Mouse (Mus musculus) thymus, adult 18-20 months (tissue): ENCODE results near the gene Prex1.

Experiments used
- DNase-seq, 2 experiments: peaks; one replicate each; pipeline ENCODE4 v3.0.0; 2022; ENCODE audit warnings: mixed read lengths in 2 of 2

Prex1 gene

GRCm38 (mm10) chr2:166658380-166658779 lies 55.3 kb downstream of the Prex1 start:
- DNase-seq = no peak

GRCm38 (mm10) chr2:166657451-166658011 lies 56.1 kb downstream of the Prex1 start:
- DNase-seq = no peak

GRCm38 (mm10) chr2:166656630-166657029 lies 57.0 kb downstream of the Prex1 start:
- peak in 1 of 2 experiments; percentile 69 for DNase-seq

- DNase-seq = peak; percentile 44 to 68
Measured at GRCm38 (mm10) chr2:166655727-166656520, 57.7 kb downstream of the Prex1 start.

DNA sequence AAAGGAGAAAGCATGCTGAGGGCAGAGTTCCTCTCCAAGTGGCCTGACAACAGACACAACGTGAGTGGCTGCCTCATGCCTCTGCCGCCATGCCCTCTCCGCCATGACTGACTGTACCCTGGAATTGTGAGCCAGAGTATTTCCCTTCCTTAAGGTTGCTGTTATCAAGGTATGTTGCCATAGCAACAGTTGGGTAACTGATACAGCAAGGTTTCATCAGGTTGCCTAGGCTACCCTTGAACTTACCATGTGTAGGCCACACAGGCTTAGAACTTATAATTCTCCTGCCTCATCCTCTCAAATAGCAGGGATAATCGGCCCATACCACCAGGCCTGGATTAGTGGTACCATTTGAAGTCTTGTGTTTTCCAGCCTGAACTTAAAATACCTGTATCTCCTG lies 58.3 kb downstream of the Prex1 start:
- DNase-seq = no peak

GRCm38 (mm10) chr2:166654875-166655274 lies 58.8 kb downstream of the Prex1 start:
- no peak for DNase-seq

DNA sequence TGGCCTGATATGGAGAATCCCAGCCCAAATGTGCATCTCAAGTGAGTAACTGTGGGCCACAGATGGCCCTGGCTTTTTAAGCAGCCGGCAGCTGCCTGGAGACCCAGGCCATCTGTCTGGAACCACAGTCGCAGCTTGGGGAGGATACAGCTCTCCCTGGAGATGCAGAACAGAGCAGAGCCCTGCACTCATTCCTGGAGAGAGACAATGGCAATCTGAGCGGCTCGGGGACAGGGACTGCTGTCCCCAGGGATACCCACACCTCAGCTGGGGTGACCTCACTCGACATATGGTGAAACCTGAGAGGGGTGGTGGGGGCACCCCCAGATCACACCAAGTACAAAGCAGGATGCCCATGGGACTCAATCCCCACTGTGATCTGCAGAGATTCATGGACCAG lies 60.1 kb downstream of the Prex1 start:
- no peak for DNase-seq

GRCm38 (mm10) chr2:166652672-166653071 lies 61.0 kb downstream of the Prex1 start:
- no peak for DNase-seq

GRCm38 (mm10) chr2:166651317-166652030 lies 62.2 kb downstream of the Prex1 start:
- DNase-seq = no peak

DNA sequence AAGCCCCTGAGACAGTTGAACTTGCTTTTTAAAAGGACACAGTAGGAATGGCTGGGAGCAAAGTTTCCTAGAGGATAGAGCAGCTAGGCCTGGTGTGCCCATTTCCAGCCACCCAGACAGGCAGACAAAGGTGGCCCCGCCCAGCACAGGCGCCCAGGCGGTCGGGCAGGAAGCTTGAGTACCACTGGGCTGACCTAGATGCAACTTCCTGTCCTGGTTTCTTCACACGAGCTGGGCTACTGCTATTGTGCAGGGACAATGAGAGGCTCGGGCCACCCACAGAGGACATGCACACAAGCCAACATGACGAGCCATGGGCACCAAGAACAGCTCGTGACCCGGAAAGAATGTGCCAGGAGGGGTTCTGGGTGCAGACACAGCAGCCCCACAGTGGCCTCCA lies 63.2 kb downstream of the Prex1 start:
- peak; percentile 67 to 78 for DNase-seq

DNA sequence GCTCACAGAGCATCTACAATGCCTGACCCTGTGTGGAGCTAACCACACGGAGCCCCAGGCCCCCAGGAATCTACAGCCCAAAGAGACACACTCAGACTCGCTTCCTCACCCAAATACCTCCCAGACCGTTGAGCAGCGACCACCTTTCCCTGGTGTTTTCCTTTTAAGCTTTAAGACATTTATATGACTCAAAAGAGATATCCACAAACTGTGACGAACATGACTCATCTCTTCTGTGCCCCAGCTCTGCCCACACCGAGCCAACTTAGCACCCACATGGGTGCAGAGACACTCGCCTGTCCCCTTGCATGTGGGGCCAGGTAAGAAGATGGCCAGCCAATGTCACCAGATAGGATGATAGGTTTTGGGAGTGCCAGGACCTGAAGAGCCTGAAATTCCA lies 66.4 kb downstream of the Prex1 start:
- no peak for DNase-seq

- DNase-seq = no peak
Measured at GRCm38 (mm10) chr2:166646434-166647088, 67.1 kb downstream of the Prex1 start.

GRCm38 (mm10) chr2:166644816-166645215 lies 68.8 kb downstream of the Prex1 start:
- no peak for DNase-seq

DNA sequence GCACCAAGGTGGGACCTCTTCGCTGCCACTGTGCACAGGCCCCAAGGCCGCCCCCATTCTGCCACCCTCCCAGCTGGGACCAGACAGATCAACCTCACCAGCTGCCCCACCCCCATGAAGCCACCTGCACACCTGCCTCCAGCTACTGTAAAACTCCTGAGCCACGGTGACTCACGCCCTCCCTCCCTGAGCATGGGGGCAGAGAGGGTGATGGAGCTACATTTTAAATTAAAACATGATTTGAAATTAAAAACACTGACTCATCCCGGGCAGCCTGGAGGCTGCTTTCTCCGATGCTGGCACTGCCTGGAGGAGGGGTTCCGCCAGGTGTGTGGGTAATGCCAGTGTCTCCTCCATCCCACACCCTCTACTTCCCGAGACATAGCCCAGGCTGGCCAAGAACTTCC lies 71.0 kb downstream of the Prex1 start:
- peak in 1 of 2 experiments; percentile 75 for DNase-seq

GRCm38 (mm10) chr2:166639750-166640149 lies 73.9 kb downstream of the Prex1 start:
- no peak for DNase-seq

GRCm38 (mm10) chr2:166638947-166639641 lies 74.5 kb downstream of the Prex1 start:
- no peak for DNase-seq

DNA sequence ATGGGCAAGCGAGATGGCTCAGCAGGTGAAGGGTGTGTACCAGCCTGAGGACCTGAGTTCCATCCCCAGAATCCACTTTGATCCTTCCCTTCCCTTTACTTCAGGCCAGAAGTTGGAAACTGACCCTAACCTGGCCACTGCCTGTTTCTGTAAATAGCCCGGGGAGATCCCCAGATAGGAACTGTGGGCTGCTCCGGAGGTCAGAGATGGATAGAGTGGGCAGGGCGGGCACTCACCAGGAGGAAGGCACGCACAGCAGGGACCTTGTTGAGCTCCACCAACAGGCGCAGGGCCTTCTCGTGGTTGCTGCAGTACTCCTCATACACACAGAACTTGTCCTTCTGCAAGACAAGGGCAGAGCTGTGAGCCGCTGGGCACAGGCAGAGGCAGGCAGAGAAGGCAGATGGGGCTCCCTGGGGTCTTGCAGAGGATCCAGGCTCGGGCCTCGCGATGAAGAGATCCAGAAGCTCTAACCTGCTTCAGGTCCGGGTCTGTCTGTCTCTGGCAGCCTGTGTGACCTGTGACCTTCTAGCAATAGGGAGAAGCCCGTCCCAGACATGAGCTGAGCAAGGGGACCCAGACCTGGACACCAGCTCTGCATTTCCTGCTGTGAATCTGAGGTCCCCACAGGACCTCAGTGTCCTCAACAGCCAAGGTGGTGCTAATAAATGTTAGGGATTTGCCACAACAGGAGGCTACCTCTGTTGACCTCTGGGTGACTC lies 75.4 kb downstream of the Prex1 start:
- no peak for DNase-seq

GRCm38 (mm10) chr2:166637673-166637990 lies 76.0 kb downstream of the Prex1 start:
- no peak for DNase-seq

DNA sequence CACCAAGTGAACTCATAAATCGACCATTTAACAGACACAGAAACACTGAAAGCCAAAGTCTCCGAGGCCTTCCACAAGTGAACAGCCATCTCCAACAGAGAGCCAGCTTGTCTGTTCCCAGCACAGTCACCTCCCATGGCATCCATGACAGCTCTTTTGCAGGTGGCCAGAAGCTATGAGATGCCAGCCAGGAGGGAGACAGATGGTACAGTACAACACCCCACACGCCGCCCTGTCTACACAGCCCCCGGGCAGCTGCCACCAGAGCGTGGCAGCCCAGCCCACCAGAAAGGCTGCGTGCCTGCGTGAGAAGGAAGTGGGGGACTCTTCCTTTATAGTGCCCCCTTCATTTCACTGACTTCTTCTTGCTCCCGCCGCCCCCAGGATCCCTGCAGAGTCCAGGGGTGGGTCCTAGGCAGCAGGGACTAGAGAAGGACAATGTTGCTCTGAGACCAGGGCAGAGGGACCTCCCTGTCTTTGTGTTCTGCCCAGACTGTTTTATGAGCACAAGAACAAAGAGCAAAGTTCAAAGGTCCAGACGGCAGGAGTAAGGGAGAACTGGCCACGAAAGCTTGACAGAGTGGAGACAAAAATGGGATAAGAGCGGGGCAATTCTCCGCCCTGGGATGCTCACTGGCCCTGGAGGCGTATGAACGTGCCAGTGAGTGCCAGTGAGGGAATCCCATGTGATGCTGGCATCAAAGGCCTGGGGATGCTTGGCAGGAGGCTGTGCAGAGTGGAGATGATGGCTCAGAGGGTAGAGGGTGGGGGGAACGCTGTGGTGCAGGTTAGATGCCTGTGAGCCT lies 76.6 kb downstream of the Prex1 start:
- peak in 1 of 2 experiments; percentile 65 for DNase-seq

DNA sequence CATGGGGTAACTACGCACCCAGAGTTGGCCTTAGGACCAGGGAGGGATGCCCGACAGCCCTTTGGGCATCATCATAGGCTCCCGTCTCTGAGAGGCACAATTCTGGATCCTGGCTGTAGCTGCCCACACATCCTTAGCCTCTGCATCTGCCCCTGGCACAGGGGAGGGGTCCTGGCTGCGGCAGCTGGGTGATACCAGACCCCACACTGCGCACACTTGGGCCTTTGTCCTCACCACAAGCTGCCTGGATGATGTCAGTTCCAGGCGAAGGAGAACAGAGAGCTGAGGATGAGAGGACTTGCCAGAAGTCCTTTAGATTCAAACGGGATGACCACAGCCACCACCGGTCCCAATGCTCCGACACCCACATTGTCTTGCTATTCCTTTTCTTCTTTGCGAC lies 78.1 kb downstream of the Prex1 start:
- DNase-seq = no peak
